Mouse (Mus musculus): ENCODE measurements around the gene A4galt.
"Not testable (repeated sequence)": the region's sequence is repeated elsewhere in the genome, so short reads cannot be mapped to it uniquely, and the experiment has no call there.

A4galt gene

DNA sequence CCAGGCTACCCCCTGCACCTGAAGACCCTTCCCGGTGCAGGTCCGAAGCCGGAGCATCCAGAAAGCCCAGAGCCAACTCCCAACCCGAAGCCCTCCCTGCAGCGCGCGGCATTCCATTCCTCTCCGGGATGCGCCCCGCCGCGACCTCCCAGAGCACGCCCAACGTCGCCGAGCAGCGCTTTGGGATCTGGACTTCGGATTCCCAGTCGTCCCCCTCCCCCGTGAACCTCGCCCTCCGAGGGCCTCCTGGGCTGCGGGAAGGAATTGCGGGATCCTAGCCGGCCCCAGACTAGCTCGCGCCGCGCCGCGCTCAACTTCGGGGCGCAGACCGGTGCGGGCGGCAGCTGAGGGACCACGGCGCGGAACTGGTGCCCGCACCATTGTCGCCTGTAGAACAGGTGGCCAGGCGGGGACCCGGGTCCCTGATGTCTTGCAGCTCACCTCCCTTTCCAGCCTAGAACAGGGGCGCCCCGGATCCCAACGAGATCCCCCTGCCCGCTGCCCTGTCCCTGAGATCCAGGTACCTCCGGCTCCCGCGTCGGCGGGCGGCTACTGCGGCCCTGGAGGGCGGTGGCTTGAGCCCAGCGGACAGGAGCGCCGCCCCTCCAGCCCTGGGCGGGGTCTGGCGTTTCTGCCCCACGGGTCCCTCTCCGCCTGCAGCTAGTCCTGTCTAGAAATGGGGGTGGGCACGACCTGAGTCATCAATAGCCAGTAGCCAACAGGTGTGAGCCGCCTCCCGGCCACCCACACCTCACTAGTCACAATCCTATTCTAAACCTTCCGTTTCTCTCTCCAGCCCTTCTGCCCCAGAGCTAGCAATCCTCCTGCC, at the start of gene A4galt:
Gene A4galt (minus strand): TSS at position 599 of the 829 bp plus-strand sequence.
- DNase-seq (ENCODE audit: low spot score): peak; percentile 44

- no peak for DNase-seq (ENCODE audit: low spot score)
Measured at GRCm38 (mm10) chr15:83299916-83300582, 48.5 kb upstream of the A4galt start.

DNA sequence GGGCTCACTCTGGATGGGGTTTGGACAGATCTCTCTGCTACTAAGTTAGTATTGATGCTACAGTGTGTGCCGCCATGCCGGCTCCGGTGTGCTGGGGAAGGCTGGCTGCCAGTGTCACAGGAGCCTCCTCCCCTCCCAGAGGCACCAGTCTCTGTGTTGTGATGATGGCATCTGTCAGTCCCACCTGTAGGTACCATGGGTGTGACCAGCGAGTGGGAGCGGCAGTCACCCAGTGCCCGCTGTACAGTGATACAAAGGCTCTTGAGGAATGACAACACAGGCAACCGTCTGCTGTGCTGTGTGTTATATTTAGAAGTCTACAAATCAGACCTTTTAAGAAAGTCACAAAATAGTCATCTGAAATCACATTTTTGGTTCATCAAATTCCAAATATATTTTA, 47.9 kb upstream of the A4galt start:
- DNase-seq (ENCODE audit: low spot score): no peak

- DNase-seq (ENCODE audit: low spot score): no peak
Measured at GRCm38 (mm10) chr15:83298810-83299209, 47.2 kb upstream of the A4galt start.

- no peak for DNase-seq (ENCODE audit: low spot score)
Measured at GRCm38 (mm10) chr15:83298313-83298712, 46.7 kb upstream of the A4galt start.

GRCm38 (mm10) chr15:83296771-83297311, 45.3 kb upstream of the A4galt start:
- no peak for DNase-seq (ENCODE audit: low spot score)

DNA sequence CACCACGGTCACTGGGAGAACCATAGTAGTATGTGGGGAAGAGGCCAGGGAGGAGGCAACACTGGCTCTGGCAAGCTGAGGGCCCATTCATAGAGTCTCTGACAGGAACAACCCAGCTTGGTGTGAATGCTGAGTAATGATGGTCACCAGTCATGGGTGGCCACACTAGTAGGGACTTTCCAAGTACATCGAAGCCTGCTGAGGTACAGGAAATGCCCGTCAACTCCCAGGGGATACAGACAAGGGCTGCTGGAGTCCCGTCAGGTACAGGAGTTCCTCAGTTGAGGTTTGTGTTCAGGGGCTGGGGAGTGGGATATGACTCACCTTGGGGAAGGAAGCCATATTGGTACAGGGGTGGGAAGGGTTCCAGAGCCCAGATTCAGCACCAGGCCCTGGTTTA, 44.5 kb upstream of the A4galt start:
- no peak for DNase-seq (ENCODE audit: low spot score)

- no peak for DNase-seq (ENCODE audit: low spot score)
Measured at GRCm38 (mm10) chr15:83294954-83295353, 43.4 kb upstream of the A4galt start.

DNA sequence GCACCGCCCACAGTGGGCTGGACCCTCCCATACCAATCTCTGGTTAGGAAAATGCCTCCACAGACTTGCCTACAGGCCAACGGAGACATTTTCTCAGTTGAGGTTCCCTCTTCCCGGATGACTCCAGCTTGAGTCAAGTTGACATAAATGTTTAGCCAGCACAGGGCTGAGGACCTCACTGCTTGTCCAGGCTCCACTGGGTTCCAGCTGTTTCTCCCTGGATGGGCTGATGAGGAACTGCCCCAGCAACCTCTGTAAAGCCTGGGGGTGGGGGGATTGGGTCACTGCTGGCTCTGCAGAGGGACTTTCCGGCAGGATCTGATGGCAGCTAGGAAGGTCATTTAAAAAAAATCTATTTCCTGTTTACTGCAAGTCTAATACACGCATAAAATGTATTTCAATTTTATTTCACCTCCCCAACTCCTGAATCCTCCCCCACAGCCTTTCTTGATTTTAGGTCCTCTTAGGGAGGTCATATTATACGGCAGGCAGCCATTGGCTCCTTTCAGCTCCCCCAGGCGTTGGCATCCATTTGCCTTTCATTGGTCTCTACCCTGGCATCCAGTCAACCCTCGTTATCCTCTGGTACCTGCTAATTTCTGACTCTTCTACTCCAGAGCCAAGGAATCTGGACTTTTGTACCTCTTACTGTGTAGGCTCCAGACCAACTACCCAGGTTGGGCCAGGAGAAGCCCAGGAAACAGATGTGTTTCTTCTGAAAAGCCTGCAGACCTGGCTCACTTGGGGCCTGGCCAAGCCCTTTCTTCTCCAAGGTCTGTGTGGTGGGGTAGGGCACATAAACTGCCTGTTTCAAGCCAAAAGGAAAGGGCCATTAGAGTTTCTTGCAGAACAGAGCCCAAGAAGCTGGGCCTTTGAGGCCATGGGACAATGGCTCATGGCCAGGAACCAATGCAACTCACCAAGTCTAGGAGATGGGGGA, 42.4 kb upstream of the A4galt start:
- no peak for DNase-seq (ENCODE audit: low spot score)

GRCm38 (mm10) chr15:83293144-83293543, 41.6 kb upstream of the A4galt start:
- DNase-seq (ENCODE audit: low spot score): no peak

- DNase-seq (ENCODE audit: low spot score): no peak
Measured at GRCm38 (mm10) chr15:83292261-83293056, 40.9 kb upstream of the A4galt start.

GRCm38 (mm10) chr15:83290899-83291298, 39.3 kb upstream of the A4galt start:
- no peak for DNase-seq (ENCODE audit: low spot score)

- no peak for DNase-seq (ENCODE audit: low spot score)
Measured at GRCm38 (mm10) chr15:83284828-83285227, 33.3 kb upstream of the A4galt start.

DNA sequence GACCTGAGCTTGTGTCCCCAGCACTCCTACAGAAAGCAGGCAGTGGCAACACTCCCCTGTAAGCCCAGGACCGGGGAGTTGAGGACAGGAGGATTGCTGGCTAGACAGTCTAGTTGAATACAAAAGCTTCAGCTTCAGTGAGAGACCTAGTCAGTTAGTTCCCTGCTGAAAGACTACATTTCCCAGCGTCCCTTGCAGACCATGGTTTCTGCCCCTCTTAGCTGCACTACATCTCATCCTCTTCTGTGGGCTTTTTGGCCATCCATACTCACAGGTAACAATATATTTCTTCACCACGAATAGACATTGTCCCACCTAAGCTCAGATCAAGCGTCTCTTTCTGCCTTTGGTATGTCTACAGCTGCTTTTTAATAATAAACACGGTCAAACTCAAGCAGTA, 30.8 kb upstream of the A4galt start:
- DNase-seq (ENCODE audit: low spot score): no peak

- DNase-seq (ENCODE audit: low spot score): no peak
Measured at GRCm38 (mm10) chr15:83281303-83281702, 29.7 kb upstream of the A4galt start.

DNA sequence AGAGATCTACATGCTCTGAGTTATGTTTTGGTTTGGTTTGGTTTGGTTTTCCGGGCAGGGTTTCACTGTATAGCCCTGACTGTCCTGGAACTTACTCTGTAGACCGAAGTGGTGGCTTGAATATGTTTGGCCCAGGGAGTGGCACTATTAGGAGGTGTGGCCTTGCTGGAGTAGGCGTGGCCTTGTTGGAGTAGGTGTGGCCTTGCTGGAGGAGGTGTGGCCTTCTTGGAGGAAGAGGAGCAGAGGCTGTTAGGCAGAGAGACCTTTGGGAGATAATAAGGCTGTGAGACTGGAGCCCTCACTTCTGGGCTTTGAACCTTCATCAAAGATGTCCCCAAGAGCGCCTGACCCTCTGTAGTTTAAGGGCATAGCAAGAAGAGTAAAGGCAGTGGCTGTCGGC, 27.0 kb upstream of the A4galt start:
- DNase-seq (ENCODE audit: low spot score): no peak

DNA sequence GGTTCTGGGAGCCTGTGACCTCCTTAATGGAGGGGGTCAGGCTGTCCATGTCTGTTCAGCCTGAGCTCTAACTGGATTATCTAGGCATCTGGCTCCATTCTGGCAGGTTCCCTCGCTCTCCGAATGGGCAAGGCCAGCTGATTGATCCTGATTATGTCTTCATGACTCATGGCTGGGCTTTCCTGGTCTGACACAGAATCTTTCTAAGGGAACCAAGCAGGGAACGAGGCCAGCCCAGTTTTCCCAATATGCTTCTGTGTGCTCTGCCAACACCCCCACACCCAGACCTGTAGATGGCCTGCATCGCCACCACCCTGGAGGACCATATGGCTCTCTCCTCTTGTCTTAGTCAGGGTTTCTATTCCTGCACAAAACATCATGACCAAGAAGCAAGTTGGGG, 25.9 kb upstream of the A4galt start:
- DNase-seq (ENCODE audit: low spot score): no peak

DNA sequence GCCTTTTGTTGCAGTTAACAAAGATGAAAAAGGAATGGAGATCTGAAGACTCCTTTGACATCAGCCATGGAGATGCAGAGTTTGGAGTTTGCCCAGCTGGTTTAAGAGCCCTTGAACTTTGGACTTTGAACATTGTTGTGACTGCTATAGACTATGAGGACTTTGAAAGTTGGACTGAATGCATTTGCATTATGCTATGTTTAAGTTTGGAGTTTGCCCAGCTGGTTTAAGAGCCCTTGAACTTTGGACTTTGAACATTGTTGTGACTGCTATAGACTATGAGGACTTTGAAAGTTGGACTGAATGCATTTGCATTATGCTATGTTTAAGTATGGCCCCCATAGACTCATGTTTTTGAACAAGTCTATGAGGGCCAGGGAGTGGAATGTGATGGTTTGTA, 22.7 kb upstream of the A4galt start:
- not testable (repeated sequence) for DNase-seq (ENCODE audit: low spot score)

DNA sequence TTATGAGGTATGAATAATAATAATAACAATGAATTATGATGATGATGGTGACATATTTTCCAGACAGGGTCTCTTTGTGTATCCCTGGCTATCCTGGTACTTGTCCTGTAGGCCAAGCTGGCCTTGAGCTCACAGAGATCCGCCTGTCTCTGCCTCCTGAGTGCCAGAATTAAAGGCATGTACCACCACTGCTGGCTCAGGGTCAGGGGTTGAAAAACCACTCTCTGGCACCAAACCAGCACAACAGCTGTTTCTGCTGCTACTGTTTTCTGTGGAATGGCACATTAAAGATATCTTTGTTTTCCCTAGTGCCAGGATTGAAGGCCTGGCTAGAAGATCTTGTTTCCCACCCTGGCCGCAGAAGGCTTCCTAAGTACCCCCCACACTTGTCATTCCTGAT, 21.4 kb upstream of the A4galt start:
- DNase-seq (ENCODE audit: low spot score): no peak

GRCm38 (mm10) chr15:83271221-83271620, 19.6 kb upstream of the A4galt start:
- DNase-seq (ENCODE audit: low spot score): not testable (repeated sequence)

- not testable (repeated sequence) for DNase-seq (ENCODE audit: low spot score)
Measured at GRCm38 (mm10) chr15:83269985-83270384, 18.4 kb upstream of the A4galt start.

All from ovary, postnatal 10 days (tissue).